Mouse (Mus musculus): ENCODE results near the gene Nectin4. TPM values are rescaled to one million over a fixed set of nuclear protein-coding genes. Genes with fewer than 3 reads are reported as not detected.

Nectin4 gene
- polyA plus RNA-seq, 1 experiment, result 0.33 TPM

DNA sequence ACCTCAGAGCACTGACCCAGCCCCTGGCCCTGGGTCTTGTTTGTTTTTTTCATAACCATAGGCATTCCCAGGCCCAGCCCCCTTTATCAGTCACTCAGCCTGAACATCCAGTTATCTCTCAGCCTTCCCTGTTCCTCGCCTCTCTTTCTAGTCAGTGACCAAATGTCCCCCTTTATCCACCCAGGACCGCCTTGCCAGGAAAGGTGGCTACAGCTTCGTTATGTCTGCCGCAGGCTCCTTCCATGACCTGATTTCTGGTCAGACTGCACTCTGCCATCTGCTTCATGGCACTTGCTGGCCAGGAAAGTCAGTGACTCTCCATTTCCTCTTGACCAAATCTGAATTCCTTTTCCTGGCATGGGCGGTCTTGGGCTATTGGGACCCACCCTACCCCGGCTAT lies 8.4 kb downstream of the Nectin4 start:
- Histone ChIP-seq H3K4me1 (ENCODE audit: control insufficient read depth, insufficient read depth, insufficient read length, low read length) (peaks cover 9% of the 10 kb centered on the region), H3K27me3 (ENCODE audit: control insufficient read depth, insufficient read depth, low read length) (0 out of 2 replicates have a peak, but pooled peaks cover 4% of the 10 kb centered on the region), H3K36me3 (ENCODE audit: control insufficient read depth, insufficient read depth, low read length) (no peaks in the 10 kb centered on the region), H3K27ac (ENCODE audit: insufficient read depth, low read depth, low read length) (no peak overlapping the region), H3K4me3 (ENCODE audit: low read depth, low read length) (no peak overlapping the region)
- no peak for TF ChIP-seq POLR2A (IDR thresholded peaks at IDR 0.05; ENCODE audit: low read depth, low read length)
- no peak for TF ChIP-seq CTCF (IDR thresholded peaks at IDR 0.05; ENCODE audit: extremely low read depth, insufficient read length, insufficient replicate concordance, low read depth, low read length)
- WGBS, result 87% methylated on average over 6 of the region's 6 CpGs

GRCm38 (mm10) chr1:171379935-171380599 lies 10.2 kb downstream of the Nectin4 start:
- no peaks in the 10 kb centered on the region for H3K36me3 ChIP-seq (ENCODE audit: control insufficient read depth, insufficient read depth, low read length)
- peak overlapping the region; percentile 27 for H3K4me3 ChIP-seq (ENCODE audit: low read depth, low read length)
- 20% methylated on average over 31 of the region's 31 CpGs for WGBS
- H3K27ac ChIP-seq (ENCODE audit: insufficient read depth, low read depth, low read length), result no peak overlapping the region
- peak; percentile 62; the same call in 1 of the 2 replicates for TF ChIP-seq CTCF (IDR thresholded peaks at IDR 0.05; ENCODE audit: extremely low read depth, insufficient read length, insufficient replicate concordance, low read depth, low read length)
- TF ChIP-seq POLR2A (IDR thresholded peaks at IDR 0.05; ENCODE audit: low read depth, low read length), result no peak
- peaks cover 9% of the 10 kb centered on the region for H3K4me1 ChIP-seq (ENCODE audit: control insufficient read depth, insufficient read depth, insufficient read length, low read length)
- H3K27me3 ChIP-seq (ENCODE audit: control insufficient read depth, insufficient read depth, low read length), result 0 out of 2 replicates have a peak, but pooled peaks cover 4% of the 10 kb centered on the region

DNA sequence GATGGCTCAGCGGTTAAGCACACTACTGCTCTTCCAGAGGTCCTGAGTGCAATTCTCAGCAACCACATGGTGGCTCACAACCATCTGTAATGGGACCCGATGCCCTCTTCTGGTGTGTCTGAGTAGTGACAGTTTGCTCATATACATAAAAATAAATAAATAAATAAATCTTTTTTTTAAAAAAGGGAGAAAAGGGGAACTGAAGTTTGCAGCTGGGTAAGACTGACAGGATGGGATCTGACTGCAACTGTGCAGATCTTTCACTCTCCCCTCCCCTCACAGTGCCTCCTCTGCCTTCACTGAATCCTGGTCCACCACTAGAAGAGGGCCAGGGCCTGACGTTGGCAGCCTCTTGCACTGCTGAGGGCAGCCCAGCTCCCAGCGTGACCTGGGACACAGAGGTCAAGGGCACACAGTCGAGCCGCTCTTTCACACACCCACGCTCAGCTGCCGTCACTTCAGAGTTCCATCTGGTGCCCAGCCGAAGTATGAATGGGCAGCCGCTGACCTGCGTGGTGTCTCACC lies 12.3 kb downstream of the Nectin4 start:
- 86% methylated on average over 11 of the region's 11 CpGs for WGBS
- Histone ChIP-seq H3K36me3 (ENCODE audit: control insufficient read depth, insufficient read depth, low read length) (no peaks in the 10 kb centered on the region), H3K27ac (ENCODE audit: insufficient read depth, low read depth, low read length) (no peak overlapping the region), H3K27me3 (ENCODE audit: control insufficient read depth, insufficient read depth, low read length) (0 out of 2 replicates have a peak, but pooled peaks cover 4% of the 10 kb centered on the region), H3K4me3 (ENCODE audit: low read depth, low read length) (no peak overlapping the region), H3K4me1 (ENCODE audit: control insufficient read depth, insufficient read depth, insufficient read length, low read length) (peaks cover 9% of the 10 kb centered on the region)
- TF ChIP-seq CTCF (IDR thresholded peaks at IDR 0.05; ENCODE audit: extremely low read depth, insufficient read length, insufficient replicate concordance, low read depth, low read length), result no peak
- TF ChIP-seq POLR2A (IDR thresholded peaks at IDR 0.05; ENCODE audit: low read depth, low read length), result no peak

DNA sequence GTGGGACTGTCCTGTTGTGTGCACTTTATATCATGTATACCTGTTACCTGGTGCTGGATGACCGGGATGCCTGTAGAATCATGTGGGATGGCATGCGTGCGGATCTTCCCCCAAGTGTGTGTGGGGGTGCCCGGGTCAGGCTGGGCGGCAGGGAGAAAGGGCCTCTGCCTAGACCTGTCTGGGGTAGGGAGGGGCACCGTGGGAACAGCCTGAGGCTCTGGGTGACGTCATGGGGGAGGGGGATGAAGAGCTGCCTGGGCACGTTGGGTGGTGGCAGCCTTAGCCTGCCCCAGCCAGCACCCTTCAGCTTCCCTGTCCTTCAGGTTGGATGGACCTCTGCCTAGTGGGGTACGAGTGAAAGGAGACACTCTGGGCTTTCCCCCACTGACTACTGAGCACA lies 14.5 kb downstream of the Nectin4 start:
- Histone ChIP-seq H3K27ac (ENCODE audit: insufficient read depth, low read depth, low read length) (no peak overlapping the region), H3K36me3 (ENCODE audit: control insufficient read depth, insufficient read depth, low read length) (no peaks in the 10 kb centered on the region), H3K27me3 (ENCODE audit: control insufficient read depth, insufficient read depth, low read length) (0 out of 2 replicates have a peak, but pooled peaks cover 4% of the 10 kb centered on the region), H3K4me1 (ENCODE audit: control insufficient read depth, insufficient read depth, insufficient read length, low read length) (peaks cover 9% of the 10 kb centered on the region), H3K4me3 (ENCODE audit: low read depth, low read length) (no peak overlapping the region)
- TF ChIP-seq POLR2A (IDR thresholded peaks at IDR 0.05; ENCODE audit: low read depth, low read length) (no peak), CTCF (IDR thresholded peaks at IDR 0.05; ENCODE audit: extremely low read depth, insufficient read length, insufficient replicate concordance, low read depth, low read length) (no peak)
- WGBS, result 68% methylated on average over 9 of the region's 9 CpGs

GRCm38 (mm10) chr1:171385171-171385570 lies 15.3 kb downstream of the Nectin4 start:
- TF ChIP-seq CTCF (IDR thresholded peaks at IDR 0.05; ENCODE audit: extremely low read depth, insufficient read length, insufficient replicate concordance, low read depth, low read length), result no peak
- TF ChIP-seq POLR2A (IDR thresholded peaks at IDR 0.05; ENCODE audit: low read depth, low read length), result no peak
- H3K27ac ChIP-seq (ENCODE audit: insufficient read depth, low read depth, low read length), result no peak overlapping the region
- H3K4me1 ChIP-seq (ENCODE audit: control insufficient read depth, insufficient read depth, insufficient read length, low read length), result peaks cover 6% of the 10 kb centered on the region
- H3K36me3 ChIP-seq (ENCODE audit: control insufficient read depth, insufficient read depth, low read length), result no peaks in the 10 kb centered on the region
- 74% methylated on average over 9 of the region's 9 CpGs for WGBS
- H3K27me3 ChIP-seq (ENCODE audit: control insufficient read depth, insufficient read depth, low read length), result 0 out of 2 replicates have a peak, but pooled peaks cover 4% of the 10 kb centered on the region
- H3K4me3 ChIP-seq (ENCODE audit: low read depth, low read length), result no peak overlapping the region

DNA sequence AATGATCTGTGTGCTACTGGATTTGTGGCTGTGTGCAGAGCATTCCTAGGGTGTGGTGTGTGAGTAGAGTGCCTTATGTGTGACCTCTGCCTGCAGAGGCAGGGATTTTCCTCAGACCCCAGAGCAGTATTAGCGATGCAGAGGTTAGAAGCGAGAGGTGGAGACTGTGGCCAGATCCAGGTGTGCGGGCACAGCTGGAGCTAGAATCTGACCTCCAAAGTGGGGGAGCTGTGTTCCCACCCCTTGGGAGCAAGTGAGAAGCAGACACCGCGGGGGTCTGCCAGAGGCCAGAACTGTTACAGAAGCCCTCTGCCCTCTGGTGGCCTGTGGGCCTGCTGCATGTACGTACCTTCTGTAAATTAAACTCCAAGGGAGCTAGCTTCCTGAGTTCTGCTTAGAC lies 17.2 kb downstream of the Nectin4 start:
- Histone ChIP-seq H3K36me3 (ENCODE audit: control insufficient read depth, insufficient read depth, low read length) (no peaks in the 10 kb centered on the region), H3K27me3 (ENCODE audit: control insufficient read depth, insufficient read depth, low read length) (no peaks in the 10 kb centered on the region), H3K27ac (ENCODE audit: insufficient read depth, low read depth, low read length) (no peak overlapping the region), H3K4me1 (ENCODE audit: control insufficient read depth, insufficient read depth, insufficient read length, low read length) (peaks cover 5% of the 10 kb centered on the region; the same call in 1 of the 2 replicates), H3K4me3 (ENCODE audit: low read depth, low read length) (no peak overlapping the region)
- TF ChIP-seq CTCF (IDR thresholded peaks at IDR 0.05; ENCODE audit: extremely low read depth, insufficient read length, insufficient replicate concordance, low read depth, low read length) (peak; percentile 23; the same call in 1 of the 2 replicates), POLR2A (IDR thresholded peaks at IDR 0.05; ENCODE audit: low read depth, low read length) (no peak)
- 77% methylated on average over 6 of the region's 6 CpGs for WGBS

GRCm38 (mm10) chr1:171388376-171389102 lies 18.6 kb downstream of the Nectin4 start, which contains the start of gene Arhgap30:
Gene Arhgap30, plus strand, starts transcription at chr1:171388954.
- H3K27ac ChIP-seq (ENCODE audit: insufficient read depth, low read depth, low read length), result peak within 1 kb of the TSS; percentile 87
- no peak for TF ChIP-seq CTCF (IDR thresholded peaks at IDR 0.05; ENCODE audit: extremely low read depth, insufficient read length, insufficient replicate concordance, low read depth, low read length)
- TF ChIP-seq POLR2A (IDR thresholded peaks at IDR 0.05; ENCODE audit: low read depth, low read length), result peak; percentile 29; the same call in 1 of the 2 replicates
- 68% methylated on average over 15 of the region's 15 CpGs for WGBS

More at GRCm38 (mm10) chr1:171388376-171389102, 18.6 kb downstream of the Nectin4 start, which contains the start of gene Arhgap30:
- Histone ChIP-seq H3K4me1 (ENCODE audit: control insufficient read depth, insufficient read depth, insufficient read length, low read length) (0 out of 2 replicates have a peak, but pooled peaks cover 2% of the 10 kb centered on the region), H3K36me3 (ENCODE audit: control insufficient read depth, insufficient read depth, low read length) (no peaks in the 10 kb centered on the region), H3K27me3 (ENCODE audit: control insufficient read depth, insufficient read depth, low read length) (no peaks in the 10 kb centered on the region), H3K4me3 (ENCODE audit: low read depth, low read length) (peak within 1 kb of the TSS; percentile 73)
